Comparison of ENCODE assay signal across 8 mouse cellular contexts in genomic region chr14:118705465-118705807, GRCm38 (mm10). TPM values are rescaled to one million over a fixed set of nuclear protein-coding genes. Genes with fewer than 3 reads are reported as not detected.
DNase-seq lines count a peak whose midpoint lies in the region; ATAC-seq and TF ChIP-seq lines count a peak whose summit lies in the region.

No protein-coding gene starts in this region.

- no peak for ATAC-seq in lung, embryonic 14.5 days (ENCODE audit: insufficient read depth)
- peak; percentile 21; the same call in 1 of the 2 replicates for ATAC-seq in embryonic facial prominence, embryonic 11.5 days (replicated peaks; ENCODE audit: insufficient number of reproducible peaks, low FRiP score, low TSS enrichment, low read depth)
- no peak for ATAC-seq in hindbrain, embryonic 13.5 days (ENCODE audit: low FRiP score)
- ATAC-seq in midbrain, embryonic 13.5 days: 0 out of 2 replicates have a peak, but pooled peaks have one; percentile 1

- no peak overlapping the region for H3K27ac ChIP-seq in lung, embryonic 14.5 days (ENCODE audit: low read depth)
- no peak overlapping the region for H3K27ac ChIP-seq in embryonic facial prominence, embryonic 11.5 days (replicated peaks; ENCODE audit: low read depth, low read length)
- 0 out of 2 replicates have a peak overlapping the region, but pooled peaks have one; percentile 2 for H3K27ac ChIP-seq in hindbrain, embryonic 13.5 days
- no peak overlapping the region for H3K27ac ChIP-seq in midbrain, embryonic 13.5 days

- H3K4me1 ChIP-seq in lung, embryonic 14.5 days (ENCODE audit: insufficient read depth): no peaks in the 10 kb centered on the region
- peaks cover 5% of the 10 kb centered on the region for H3K4me1 ChIP-seq in embryonic facial prominence, embryonic 11.5 days (ENCODE audit: control insufficient read depth, insufficient read depth, low read length)
- H3K4me1 ChIP-seq in hindbrain, embryonic 13.5 days (replicated peaks): peaks cover 20% of the 10 kb centered on the region
- peaks cover 25% of the 10 kb centered on the region for H3K4me1 ChIP-seq in midbrain, embryonic 13.5 days (replicated peaks)

- no peaks in the 10 kb centered on the region for H3K36me3 ChIP-seq in lung, embryonic 14.5 days (ENCODE audit: insufficient read depth)
- H3K36me3 ChIP-seq in embryonic facial prominence, embryonic 11.5 days (replicated peaks; ENCODE audit: control insufficient read depth, insufficient read depth, low read depth, low read length): no peaks in the 10 kb centered on the region
- no peaks in the 10 kb centered on the region for H3K36me3 ChIP-seq in hindbrain, embryonic 13.5 days
- H3K36me3 ChIP-seq in midbrain, embryonic 13.5 days: no peaks in the 10 kb centered on the region

- peak; percentile 21 for DNase-seq in lung, embryonic 14.5 days
- DNase-seq in lung, postnatal 25 days (ENCODE audit: low spot score): no peak
- DNase-seq in embryonic facial prominence, embryonic 11.5 days (ENCODE audit: low spot score): peak; percentile 15
- no peak for DNase-seq in ovary, postnatal 36 days (ENCODE audit: low spot score)
- DNase-seq in layer of hippocampus, adult 9-10 months (ENCODE audit: low spot score): no peak
- DNase-seq in right cerebral cortex, postnatal 36 days (ENCODE audit: low spot score in 2 of 2): no peak

- H3K4me2 ChIP-seq in lung, embryonic 14.5 days: peak overlapping the region; percentile 99
- H3K4me2 ChIP-seq in embryonic facial prominence, embryonic 11.5 days (ENCODE audit: low read depth, low read length): peak overlapping the region; percentile 99
- peak overlapping the region; percentile 93 for H3K4me2 ChIP-seq in hindbrain, embryonic 13.5 days
- H3K4me2 ChIP-seq in midbrain, embryonic 13.5 days (replicated peaks): peak overlapping the region; percentile 95

- no peak for TF ChIP-seq CTCF in lung, embryonic 14.5 days (IDR thresholded peaks at IDR 0.05; ENCODE audit: low read depth)

- peaks cover 39% of the 10 kb centered on the region for H3K27me3 ChIP-seq in lung, embryonic 14.5 days (ENCODE audit: insufficient read depth, low read length)
- peaks cover 20% of the 10 kb centered on the region for H3K27me3 ChIP-seq in embryonic facial prominence, embryonic 11.5 days (ENCODE audit: control insufficient read depth, insufficient read depth, low read length)
- peaks cover 44% of the 10 kb centered on the region for H3K27me3 ChIP-seq in hindbrain, embryonic 13.5 days
- peaks cover 50% of the 10 kb centered on the region for H3K27me3 ChIP-seq in midbrain, embryonic 13.5 days

- no peaks in the 10 kb centered on the region for H3K9me3 ChIP-seq in lung, embryonic 14.5 days (ENCODE audit: low read depth, low read length)
- no peaks in the 10 kb centered on the region for H3K9me3 ChIP-seq in embryonic facial prominence, embryonic 11.5 days (replicated peaks; ENCODE audit: control insufficient read depth, low read length)
- no peaks in the 10 kb centered on the region for H3K9me3 ChIP-seq in hindbrain, embryonic 13.5 days
- H3K9me3 ChIP-seq in midbrain, embryonic 13.5 days: no peaks in the 10 kb centered on the region

- H3K4me3 ChIP-seq in lung, embryonic 14.5 days (ENCODE audit: low read depth, low read length): peak overlapping the region; percentile 59
- H3K4me3 ChIP-seq in embryonic facial prominence, embryonic 11.5 days (ENCODE audit: low read depth, low read length): peak overlapping the region; percentile 60
- peak overlapping the region; percentile 69 for H3K4me3 ChIP-seq in hindbrain, embryonic 13.5 days
- peak overlapping the region; percentile 67 for H3K4me3 ChIP-seq in midbrain, embryonic 13.5 days (replicated peaks)

- H3K9ac ChIP-seq in lung, embryonic 14.5 days: peak overlapping the region; percentile 44
- H3K9ac ChIP-seq in embryonic facial prominence, embryonic 11.5 days (replicated peaks; ENCODE audit: low read length): peak overlapping the region; percentile 52
- peak overlapping the region; percentile 78 for H3K9ac ChIP-seq in hindbrain, embryonic 13.5 days
- peak overlapping the region; percentile 76 for H3K9ac ChIP-seq in midbrain, embryonic 13.5 days (replicated peaks)

- under 1% methylated on average over 9 of the region's 10 CpGs for WGBS in lung, embryonic 14.5 days
- WGBS in embryonic facial prominence, embryonic 11.5 days: under 1% methylated on average over 10 of the region's 10 CpGs
- WGBS in hindbrain, embryonic 13.5 days: 2% methylated on average over 10 of the region's 10 CpGs
- under 1% methylated on average over 10 of the region's 10 CpGs for WGBS in midbrain, embryonic 13.5 days

RNA-seq across cellular contexts. Expression of gene Abcc4, which starts 0.6 kb away (rescaled TPM):
- polyA plus RNA-seq in lung, embryonic 14.5 days (2014; fragmentation: Nextera tagmentation; extraction: Ambion mirVana): 2.8 and 3.5 TPM in 2 replicates
- 2.9 and 3.6 TPM in 2 replicates for polyA plus RNA-seq in embryonic facial prominence, embryonic 11.5 days (2014; fragmentation: Nextera tagmentation; extraction: Ambion mirVana)
- 1.9 and 2.0 TPM in 2 replicates for polyA plus RNA-seq in hindbrain, embryonic 13.5 days (2015; fragmentation: Nextera tagmentation; extraction: Ambion mirVana)
- 1.5 and 1.6 TPM in 2 replicates for polyA plus RNA-seq in midbrain, embryonic 13.5 days (2015; fragmentation: Nextera tagmentation; extraction: Ambion mirVana)

Comparison
In these comparisons a context has a peak if more than half of its experiments do, and no peak if none do; other contexts are left out.
1. DNase-seq: peak in lung, embryonic 14.5 days (single experiment) and embryonic facial prominence, embryonic 11.5 days (single experiment); none in lung, postnatal 25 days (single experiment), ovary, postnatal 36 days (single experiment), layer of hippocampus, adult 9-10 months (single experiment) and right cerebral cortex, postnatal 36 days (0 of 2).
2. ATAC-seq: peak in embryonic facial prominence, embryonic 11.5 days (single experiment) and midbrain, embryonic 13.5 days (single experiment); none in lung, embryonic 14.5 days (single experiment) and hindbrain, embryonic 13.5 days (single experiment).
3. Peak in every context shown above with its lines, with median percentiles within 50 percentile points of each other: H3K4me2 ChIP-seq, H3K4me3 ChIP-seq and H3K9ac ChIP-seq.